Mouse (Mus musculus) lung, postnatal 0 days (tissue): ENCODE results near the gene Vcl.

Source experiments
- CTCF ChIP-seq: IDR thresholded peaks from 2 replicates; pipeline ENCODE4 v1.5.1; 2016; ENCODE audit warnings: antibody characterized with exemption, mild to moderate bottlenecking
- EP300 ChIP-seq: IDR thresholded peaks from 2 replicates; pipeline ENCODE4 v1.6.1; 2016; ENCODE audit warnings: antibody characterized with exemption, mild to moderate bottlenecking, control low read depth

GRCm38 (mm10) chr14:21034271-21034670 lies 105.1 kb downstream of the Vcl start:
- TF ChIP-seq CTCF (no peak), EP300 (no peak)
